Mouse (Mus musculus) pancreas, adult 10 weeks (tissue): ENCODE data around the gene Rbm4b. TPM values are rescaled to one million over a fixed set of nuclear protein-coding genes. Genes with fewer than 3 reads are reported as not detected.

ENCODE experiments used
- polyA plus RNA-seq: library from polyadenylated mRNA; stranded (reverse); fragments of 350-450 nt; fragmentation: Illumina TruSeq; extraction: RNeasy Lipid Tissue Mini Kit (QIAGEN cat#74804); gene quantifications from one replicate; pipeline ENCODE4 v1.2.3, GENCODE M21; 2015; ENCODE audit warnings: low read depth, low replicate concordance; ENCODE audit not compliant: insufficient read depth

Rbm4b gene
- polyA plus RNA-seq: 4.6 TPM

GRCm38 (mm10) chr19:4756193-4756911 is at the start of gene Rbm4b:
Gene Rbm4b, plus strand, starts transcription at chr19:4756497.

GRCm38 (mm10) chr19:4711098-4711600 is 45.1 kb upstream of the Rbm4b start, which contains the start of gene Sptbn2:
Gene Sptbn2, plus strand, starts transcription at chr19:4711167.

GRCm38 (mm10) chr19:4793831-4794422 is 37.6 kb downstream of the Rbm4b start, which contains the start of gene Rbm4:
Gene Rbm4, minus strand, starts transcription at chr19:4793901.

GRCm38 (mm10) chr19:4811063-4811908 is 55.0 kb downstream of the Rbm4b start, which contains the start of the genes Gm21992 and Rbm14:
Gene Gm21992, minus strand, starts transcription at chr19:4811612.
Gene Rbm14, minus strand, starts transcription at chr19:4811634.

Other genes with a start within 250 kb of the Rbm4b start
- gene Pcx, start 246.0 kb upstream of the Rbm4b start, polyA plus RNA-seq: 13.1 TPM
- gene Lrfn4, start 140.8 kb upstream of the Rbm4b start, polyA plus RNA-seq: 2.9 TPM
- 9.0 TPM for gene Rce1, start 130.9 kb upstream of the Rbm4b start, polyA plus RNA-seq
- gene Gm960, start 57.8 kb upstream of the Rbm4b start, polyA plus RNA-seq: not detected
- 1.9 TPM for gene Sptbn2, start 45.3 kb upstream of the Rbm4b start, polyA plus RNA-seq
- 7.2 TPM for gene Rbm4, start 37.4 kb downstream of the Rbm4b start, polyA plus RNA-seq
- 13.6 TPM for gene Gm21992, start 55.1 kb downstream of the Rbm4b start, polyA plus RNA-seq
- gene Rbm14, start 55.1 kb downstream of the Rbm4b start, polyA plus RNA-seq: 5.8 TPM
- 30.0 TPM for gene Ccs, start 82.8 kb downstream of the Rbm4b start, polyA plus RNA-seq
- not detected for gene Ccdc87, start 82.9 kb downstream of the Rbm4b start, polyA plus RNA-seq
- gene Ctsf, start 98.6 kb downstream of the Rbm4b start, polyA plus RNA-seq: 21.8 TPM
- gene Actn3, start 121.4 kb downstream of the Rbm4b start, polyA plus RNA-seq: not detected
- gene Zdhhc24, start 122.2 kb downstream of the Rbm4b start, polyA plus RNA-seq: 1.8 TPM
- gene Bbs1, start 150.1 kb downstream of the Rbm4b start, polyA plus RNA-seq: 1.2 TPM
- 16.6 TPM for gene Dpp3, start 171.8 kb downstream of the Rbm4b start, polyA plus RNA-seq
- gene Peli3, start 186.6 kb downstream of the Rbm4b start, polyA plus RNA-seq: 0.83 TPM
- 13.0 TPM for gene Mrpl11, start 205.7 kb downstream of the Rbm4b start, polyA plus RNA-seq
- 0.54 TPM for gene Npas4, start 233.8 kb downstream of the Rbm4b start, polyA plus RNA-seq